ENCODE assay signal across 15 mouse cellular contexts in genomic region chr10:116243373-116243772, GRCm38 (mm10). TPM values are rescaled to one million over a fixed set of nuclear protein-coding genes. Genes with fewer than 3 reads are reported as not detected.
DNase-seq lines count a peak whose midpoint lies in the region; ATAC-seq and TF ChIP-seq lines count a peak whose summit lies in the region.
"Had no signal": no experiment of that assay in that cellular context is flagged by ENCODE, and none has a peak within 500 bp of the region (broad histone marks: within the 10 kb centered on the region; RNA-seq: fewer than 3 reads in every experiment).

No protein-coding gene starts in this region.

- no peaks in the 10 kb centered on the region for H3K36me3 ChIP-seq in liver, embryonic 11.5 days (ENCODE audit: control insufficient read depth, insufficient read depth, low read length)
- no peaks in the 10 kb centered on the region for H3K36me3 ChIP-seq in liver, postnatal 0 days (replicated peaks; ENCODE audit: insufficient read depth, low read length)
- H3K36me3 ChIP-seq in intestine, embryonic 15.5 days: no peaks in the 10 kb centered on the region
- no peaks in the 10 kb centered on the region for H3K36me3 ChIP-seq in stomach, embryonic 15.5 days
- H3K36me3 ChIP-seq: embryonic facial prominence, embryonic 15.5 days had no signal

- no peaks in the 10 kb centered on the region for H3K9me3 ChIP-seq in liver, embryonic 11.5 days (ENCODE audit: control insufficient read depth, low read length)
- no peaks in the 10 kb centered on the region for H3K9me3 ChIP-seq in liver, postnatal 0 days (ENCODE audit: low read length)
- H3K9me3 ChIP-seq in intestine, embryonic 15.5 days: no peaks in the 10 kb centered on the region
- no peaks in the 10 kb centered on the region for H3K9me3 ChIP-seq in stomach, embryonic 15.5 days
- H3K9me3 ChIP-seq: embryonic facial prominence, embryonic 15.5 days had no signal

- H3K4me3 ChIP-seq in liver, embryonic 11.5 days (ENCODE audit: low read depth, low read length): no peak overlapping the region
- H3K4me3 ChIP-seq in liver, postnatal 0 days (ENCODE audit: low read depth, low read length): no peak overlapping the region
- no peak overlapping the region for H3K4me3 ChIP-seq in intestine, embryonic 15.5 days (replicated peaks)
- no peak overlapping the region for H3K4me3 ChIP-seq in stomach, embryonic 15.5 days (replicated peaks)
- H3K4me3 ChIP-seq: embryonic facial prominence, embryonic 15.5 days had no signal

- H3K27me3 ChIP-seq in liver, embryonic 11.5 days (replicated peaks; ENCODE audit: control insufficient read depth, insufficient read depth, low read length): no peaks in the 10 kb centered on the region
- no peaks in the 10 kb centered on the region for H3K27me3 ChIP-seq in liver, postnatal 0 days (ENCODE audit: insufficient read depth, low read length)
- H3K27me3 ChIP-seq in intestine, embryonic 15.5 days (replicated peaks): no peaks in the 10 kb centered on the region
- H3K27me3 ChIP-seq in stomach, embryonic 15.5 days (replicated peaks): no peaks in the 10 kb centered on the region
- H3K27me3 ChIP-seq: embryonic facial prominence, embryonic 15.5 days had no signal

- no peak for TF ChIP-seq EP300 in liver, postnatal 0 days (IDR thresholded peaks at IDR 0.05; ENCODE audit: low read depth)

- 43% methylated on average over 7 of the region's 7 CpGs for WGBS in liver, embryonic 11.5 days
- 38% methylated on average over 7 of the region's 7 CpGs for WGBS in liver, postnatal 0 days (ENCODE audit: insufficient replicate concordance)
- 40% methylated on average over 7 of the region's 7 CpGs for WGBS in intestine, embryonic 15.5 days
- 37% methylated on average over 7 of the region's 7 CpGs for WGBS in stomach, embryonic 15.5 days

- H3K4me2 ChIP-seq in liver, embryonic 11.5 days: no peak overlapping the region
- no peak overlapping the region for H3K4me2 ChIP-seq in liver, postnatal 0 days (ENCODE audit: low read depth, low read length)
- H3K4me2 ChIP-seq in intestine, embryonic 15.5 days (replicated peaks): no peak overlapping the region
- no peak overlapping the region for H3K4me2 ChIP-seq in stomach, embryonic 15.5 days
- H3K4me2 ChIP-seq: embryonic facial prominence, embryonic 15.5 days; hindbrain, embryonic 14.5 days had no signal

- 0 out of 2 replicates have a peak, but pooled peaks have one; percentile 60 for ATAC-seq in liver, embryonic 11.5 days (replicated peaks; ENCODE audit: low FRiP score)
- ATAC-seq in liver, postnatal 0 days: no peak
- peak; percentile 70 for ATAC-seq in intestine, embryonic 15.5 days
- peak; percentile 56; the same call in 1 of the 2 replicates for ATAC-seq in stomach, embryonic 15.5 days (ENCODE audit: insufficient read depth, low FRiP score, low read depth)

- TF ChIP-seq CTCF in liver, postnatal 0 days (IDR thresholded peaks at IDR 0.05; ENCODE audit: low read depth): no peak

- H3K9ac ChIP-seq in liver, embryonic 11.5 days (ENCODE audit: low read depth, low read length): no peak overlapping the region
- no peak overlapping the region for H3K9ac ChIP-seq in liver, postnatal 0 days (replicated peaks)
- H3K9ac ChIP-seq in intestine, embryonic 15.5 days: no peak overlapping the region
- no peak overlapping the region for H3K9ac ChIP-seq in stomach, embryonic 15.5 days
- H3K9ac ChIP-seq: embryonic facial prominence, embryonic 15.5 days; hindbrain, embryonic 14.5 days had no signal

- no peak overlapping the region for H3K27ac ChIP-seq in liver, embryonic 11.5 days (ENCODE audit: low read depth, low read length)
- no peak overlapping the region for H3K27ac ChIP-seq in liver, postnatal 0 days (ENCODE audit: low read depth)
- no peak overlapping the region for H3K27ac ChIP-seq in intestine, embryonic 15.5 days
- H3K27ac ChIP-seq in stomach, embryonic 15.5 days: no peak overlapping the region
- H3K27ac ChIP-seq: embryonic facial prominence, embryonic 15.5 days; hindbrain, embryonic 14.5 days had no signal

- peak; percentile 27 to 47 for DNase-seq in adrenal gland, adult (ENCODE audit: inconsistent age in 2 of 2, low spot score in 1 of 2)
- DNase-seq in adrenal gland, adult 2 months: no peak
- DNase-seq in liver, embryonic 11.5 days (ENCODE audit: low spot score): no peak
- no peak for DNase-seq in liver, postnatal 0 days
- no peak for DNase-seq in layer of hippocampus, postnatal 10 days (ENCODE audit: low spot score in 2 of 2)
- DNase-seq in cerebellum, postnatal 36 days: no peak
- DNase-seq: adrenal gland, postnatal 14 days; cerebellum, adult 8-10 months; gastrocnemius, postnatal 10 days; kidney, adult 18-20 months; kidney, postnatal 14 days had no signal

- no peaks in the 10 kb centered on the region for H3K4me1 ChIP-seq in liver, embryonic 11.5 days (replicated peaks; ENCODE audit: control insufficient read depth, insufficient read depth, low read length)
- no peaks in the 10 kb centered on the region for H3K4me1 ChIP-seq in liver, postnatal 0 days (ENCODE audit: insufficient read depth)
- H3K4me1 ChIP-seq in intestine, embryonic 15.5 days (replicated peaks): no peaks in the 10 kb centered on the region
- H3K4me1 ChIP-seq in stomach, embryonic 15.5 days: no peaks in the 10 kb centered on the region
- H3K4me1 ChIP-seq: embryonic facial prominence, embryonic 15.5 days had no signal

RNA-seq across cellular contexts. Expression of gene Ptprb, which starts 31.9 kb away (rescaled TPM):
- 10 to 100 TPM; 36.3 to 47.5 TPM for total RNA-seq in adrenal gland, adult 2 months (2021)
- 4.9 and 5.0 TPM in 2 replicates for polyA plus RNA-seq in adrenal gland, adult 2 months (2012; rRNA removed)
- 2.2 and 2.7 TPM in 2 replicates for polyA plus RNA-seq in liver, embryonic 11.5 days (2014; fragmentation: Nextera tagmentation; extraction: Ambion mirVana)
- 2.5 and 3.1 TPM in 2 replicates for polyA plus RNA-seq in liver, postnatal 0 days (2015; fragmentation: Nextera tagmentation; extraction: Ambion mirVana)
- polyA plus RNA-seq in intestine, embryonic 15.5 days (2015; fragmentation: Nextera tagmentation; extraction: Ambion mirVana): 4.6 and 4.7 TPM in 2 replicates
- polyA plus RNA-seq in stomach, embryonic 15.5 days (2015; fragmentation: Nextera tagmentation; extraction: Ambion mirVana): 4.0 and 4.2 TPM in 2 replicates
- 10 to 100 TPM; 18.8 to 19.9 TPM for total RNA-seq in layer of hippocampus, postnatal 10 days (2021)

Comparison
In these comparisons a context has a peak if more than half of its experiments do, and no peak if none do; other contexts are left out.
1. DNase-seq: peak in adrenal gland, adult (2 of 2); none in adrenal gland, adult 2 months (single experiment), liver, embryonic 11.5 days (single experiment), liver, postnatal 0 days (single experiment), layer of hippocampus, postnatal 10 days (0 of 2) and cerebellum, postnatal 36 days (0 of 2).